Mouse (Mus musculus) stomach, postnatal 0 days (tissue): ENCODE results near the gene Car5a.

Experiments
- CTCF ChIP-seq: IDR thresholded peaks from 2 replicates; pipeline ENCODE4 v1.5.1; 2016; ENCODE audit warnings: antibody characterized with exemption, low read depth, mild to moderate bottlenecking, moderate library complexity
- EP300 ChIP-seq: optimal IDR thresholded peaks from 2 replicates; pipeline ENCODE3; 2016; ENCODE audit warnings: antibody characterized with exemption

- TF ChIP-seq CTCF = no peak
- TF ChIP-seq EP300 = no peak
Measured at GRCm38 (mm10) chr8:121978670-121979069, 34.0 kb upstream of the Car5a start.
